Mouse (Mus musculus): ENCODE measurements around the gene Neurl1b.

GRCm38 (mm10) chr17:26414523-26415354 is at the start of gene Neurl1b:
- no peak for TF ChIP-seq CTCF (IDR thresholded peaks at IDR 0.05; ENCODE audit: insufficient read depth, low read depth, low read length)
- no peak for TF ChIP-seq POLR2A (IDR thresholded peaks at IDR 0.05; ENCODE audit: insufficient read depth, low read depth, low read length)

All from olfactory bulb, adult 2 months (tissue).